Mouse (Mus musculus): ENCODE results near the gene Rtn1.

Gene Rtn1

GRCm38 (mm10) chr12:72232176-72232575 is 176.7 kb downstream of the Rtn1 start:
- no peak for DNase-seq (ENCODE audit: extremely low spot score, low spot score)

DNA sequence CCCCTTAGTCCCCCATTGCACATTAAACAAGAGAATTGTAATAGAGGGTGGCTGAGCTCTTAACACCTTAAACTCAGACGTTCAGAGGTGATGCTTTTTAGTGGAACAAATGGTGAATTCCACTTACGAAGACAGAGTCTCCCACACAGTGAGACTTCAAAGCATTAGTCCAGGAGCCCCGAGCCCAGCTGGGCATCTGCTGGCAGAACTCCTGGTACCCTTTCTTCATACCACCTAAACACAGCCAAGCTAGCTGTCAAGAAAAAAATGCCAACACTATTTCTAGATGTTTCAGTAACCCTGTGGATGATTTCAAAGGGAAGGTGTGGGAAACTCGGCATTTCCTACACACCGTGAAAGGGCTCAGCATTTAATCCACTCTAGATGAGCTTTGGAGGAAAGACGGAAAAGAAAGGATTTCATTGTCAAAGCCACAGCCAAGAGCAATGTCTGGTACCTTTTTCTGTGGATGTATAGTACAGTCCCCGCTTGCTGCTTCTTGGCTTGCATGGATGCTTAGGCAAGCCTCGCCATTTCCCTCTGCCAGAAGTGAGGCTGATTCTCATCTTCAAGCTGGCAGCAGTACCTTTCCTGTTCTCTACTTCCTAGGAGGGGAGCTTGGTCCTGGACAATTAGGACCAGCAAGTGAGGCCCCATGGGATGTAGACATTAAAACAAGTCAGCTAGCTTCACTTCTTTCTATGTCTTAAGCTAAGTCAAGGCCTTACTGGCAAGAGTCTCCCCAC is 179.2 kb downstream of the Rtn1 start:
- no peak for DNase-seq (ENCODE audit: extremely low spot score, low spot score)

DNA sequence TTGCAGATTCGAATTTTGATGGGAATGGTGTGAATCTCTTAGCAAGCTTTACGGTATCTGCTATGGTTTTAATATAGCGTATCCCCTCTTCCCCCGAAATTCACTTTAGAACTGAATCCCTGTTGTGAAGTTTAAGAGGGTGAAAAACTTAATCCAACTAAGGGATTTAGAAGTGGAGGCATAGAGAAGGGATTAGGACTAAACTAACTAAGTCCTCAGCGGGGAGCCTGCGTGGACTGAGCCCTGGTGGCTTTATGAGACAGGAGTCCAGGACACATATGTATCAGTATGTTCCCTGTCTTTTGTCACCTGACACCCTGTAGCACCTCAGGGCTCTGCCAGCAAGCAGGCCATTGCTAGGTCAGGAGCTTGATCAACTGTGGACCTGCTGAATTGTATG is 181.1 kb downstream of the Rtn1 start:
- no peak for DNase-seq (ENCODE audit: extremely low spot score, low spot score)

GRCm38 (mm10) chr12:72225371-72225770 is 183.5 kb downstream of the Rtn1 start:
- DNase-seq (ENCODE audit: extremely low spot score, low spot score): no peak

- DNase-seq (ENCODE audit: extremely low spot score, low spot score): no peak
Measured at GRCm38 (mm10) chr12:72223557-72224102, 185.2 kb downstream of the Rtn1 start.

DNA sequence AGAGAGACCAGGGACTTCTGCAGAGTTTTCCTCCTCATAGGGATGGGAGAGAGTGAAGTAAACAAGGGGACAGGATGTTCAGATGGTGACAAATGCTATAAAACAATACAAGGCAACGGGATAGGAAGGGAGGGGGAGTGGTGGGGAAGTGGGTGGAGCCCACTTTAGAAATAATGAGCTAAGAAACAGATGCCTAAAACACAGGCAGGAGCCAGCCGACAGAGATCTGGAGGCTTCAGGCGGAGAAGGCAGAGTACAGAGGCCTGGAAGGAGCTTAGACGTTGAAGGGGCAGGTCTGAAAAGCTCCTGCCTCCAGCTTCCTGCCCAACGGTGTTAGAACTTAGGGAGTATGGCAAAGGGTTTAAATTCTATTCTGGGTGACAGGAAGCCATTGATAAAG is 195.3 kb downstream of the Rtn1 start:
- no peak for DNase-seq (ENCODE audit: extremely low spot score, low spot score)

DNA sequence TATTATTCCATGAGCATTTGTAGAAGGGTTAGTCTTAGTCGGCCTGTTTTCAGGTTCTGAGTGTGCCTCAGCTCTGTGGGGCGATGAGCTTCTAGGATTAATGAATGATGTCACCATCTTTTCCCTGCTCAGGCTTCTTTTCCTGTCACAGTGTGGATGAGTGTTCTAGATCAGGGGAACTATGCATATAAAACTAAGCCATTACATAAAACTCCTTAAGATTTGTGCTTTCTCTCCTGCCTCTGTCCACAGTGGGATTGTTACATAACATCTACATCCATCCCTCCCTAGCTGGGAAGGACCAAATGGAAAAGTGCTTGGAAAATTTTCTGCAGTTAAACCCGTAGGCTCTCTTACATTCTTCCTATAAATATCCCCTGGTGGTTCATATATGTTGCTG is 208.0 kb downstream of the Rtn1 start:
- DNase-seq (ENCODE audit: extremely low spot score, low spot score): no peak

DNA sequence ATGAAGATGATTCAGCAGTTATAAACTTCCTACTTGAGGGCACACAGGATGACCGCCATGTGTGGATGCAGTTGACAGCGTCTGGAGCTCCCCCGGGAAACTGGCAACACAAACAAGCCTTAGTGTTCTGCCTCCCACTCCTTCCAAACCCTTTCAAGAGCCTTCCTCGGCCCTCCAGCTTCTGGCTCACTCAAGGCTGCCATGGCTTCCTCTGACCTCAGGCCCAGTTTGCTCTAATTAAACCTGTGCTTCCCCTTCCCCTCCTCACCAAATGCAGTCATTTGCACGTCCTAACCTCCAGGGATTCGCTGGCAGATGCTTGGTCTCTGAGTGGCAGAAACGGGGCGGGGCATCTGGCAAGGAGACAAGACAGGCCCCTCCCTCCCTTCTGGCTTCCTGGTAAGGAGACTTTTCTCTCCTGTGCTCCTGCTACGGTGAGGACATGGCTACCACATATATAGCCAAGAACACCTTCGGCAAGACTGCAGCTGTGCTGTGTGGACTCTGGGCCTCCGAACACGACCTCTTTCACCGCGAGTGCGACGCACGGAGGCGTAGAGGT is 210.8 kb downstream of the Rtn1 start:
- DNase-seq (ENCODE audit: extremely low spot score, low spot score): peak; percentile 24

- DNase-seq (ENCODE audit: extremely low spot score, low spot score): no peak
Measured at GRCm38 (mm10) chr12:72197434-72197833, 211.4 kb downstream of the Rtn1 start.

- no peak for DNase-seq (ENCODE audit: extremely low spot score, low spot score)
Measured at GRCm38 (mm10) chr12:72184929-72185328, 223.9 kb downstream of the Rtn1 start, which contains the start of gene Ccdc175. Gene Ccdc175 (minus strand): TSS chr12:72185029.

GRCm38 (mm10) chr12:72179561-72179960 is 229.3 kb downstream of the Rtn1 start:
- DNase-seq (ENCODE audit: extremely low spot score, low spot score): no peak

GRCm38 (mm10) chr12:72178322-72178721 is 230.5 kb downstream of the Rtn1 start:
- DNase-seq (ENCODE audit: extremely low spot score, low spot score): no peak

Data from neural tube, embryonic 10.5 days (tissue).